Mouse (Mus musculus) frontal cortex, postnatal 14 days (tissue): ENCODE data around the gene Myadm.
"Not testable (repeated sequence)": the region's sequence is repeated elsewhere in the genome, so short reads cannot be mapped to it uniquely, and the experiment has no call there.

Source experiments
- DNase-seq, 2 experiments: peaks; one replicate each; pipeline ENCODE4 v3.0.0; 2022; ENCODE audit warnings: low spot score in 2 of 2

The Myadm gene

DNA sequence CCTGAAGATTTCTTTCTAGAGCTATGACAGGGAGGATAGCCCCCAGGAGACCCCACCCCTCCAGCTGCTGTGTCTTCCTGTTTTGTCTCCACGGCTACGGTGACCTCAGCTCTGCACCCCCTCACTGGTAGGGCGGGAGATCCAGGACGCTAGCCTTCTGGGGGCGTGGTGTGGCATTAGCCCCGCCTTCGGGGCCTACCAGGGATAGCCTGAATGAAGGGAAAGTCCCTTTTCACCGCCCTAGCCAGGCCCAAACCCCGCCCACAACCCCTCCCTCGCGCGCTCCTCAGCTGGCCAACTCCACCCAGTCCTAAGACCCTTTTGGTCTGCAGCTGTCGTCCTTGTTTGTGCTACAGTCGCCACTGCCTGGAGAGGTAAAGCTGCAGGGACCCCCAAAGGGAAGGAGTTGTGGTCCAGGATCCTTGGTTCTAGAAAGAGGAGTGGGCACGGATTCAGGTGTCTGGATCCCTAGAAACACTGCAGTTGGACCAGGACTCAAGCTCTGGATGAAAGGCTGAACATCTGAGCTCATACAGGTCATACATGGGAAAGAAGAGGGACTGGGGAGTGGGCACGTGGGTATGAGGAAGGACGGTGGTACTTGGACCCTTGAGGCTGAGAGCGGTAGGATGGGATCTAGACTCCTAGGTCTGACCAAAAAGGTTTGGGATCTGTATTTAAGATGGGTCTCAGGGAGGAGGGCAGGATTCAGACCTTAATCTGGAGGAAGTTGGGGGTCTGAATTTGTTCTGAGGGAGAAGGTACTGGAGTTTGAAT, 1.6 kb downstream of the Myadm start:
- peak; percentile 84 to 88 for DNase-seq

DNA sequence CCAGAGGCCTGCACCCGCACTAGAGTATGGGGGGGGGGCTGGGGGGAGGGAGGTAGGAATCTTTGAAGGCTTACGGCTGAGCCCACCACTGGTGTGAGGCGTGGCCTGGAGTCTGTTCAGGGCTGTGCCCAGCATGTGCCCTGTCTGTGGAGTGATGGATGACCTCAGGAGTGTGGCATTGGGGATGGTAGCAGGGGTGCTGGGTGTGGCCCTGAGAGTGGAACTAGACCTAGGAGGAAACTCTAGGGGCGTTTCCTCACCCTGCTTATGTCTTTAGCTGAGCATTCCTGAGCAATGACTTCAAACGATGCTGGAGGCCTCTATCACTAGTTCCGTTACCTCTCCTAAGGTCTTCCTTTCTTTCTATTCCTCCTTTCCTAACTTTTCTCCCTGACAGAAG, 2.3 kb downstream of the Myadm start:
- DNase-seq = no peak

- no peak for DNase-seq
These were observed 2.9 kb downstream of the Myadm start for GRCm38 (mm10) chr7:3291764-3292163.

GRCm38 (mm10) chr7:3292271-3292670, 3.4 kb downstream of the Myadm start:
- not testable (repeated sequence) for DNase-seq

- DNase-seq = peak in 1 of 2 experiments; percentile 52
These were observed 3.9 kb downstream of the Myadm start for GRCm38 (mm10) chr7:3292791-3293190.

DNA sequence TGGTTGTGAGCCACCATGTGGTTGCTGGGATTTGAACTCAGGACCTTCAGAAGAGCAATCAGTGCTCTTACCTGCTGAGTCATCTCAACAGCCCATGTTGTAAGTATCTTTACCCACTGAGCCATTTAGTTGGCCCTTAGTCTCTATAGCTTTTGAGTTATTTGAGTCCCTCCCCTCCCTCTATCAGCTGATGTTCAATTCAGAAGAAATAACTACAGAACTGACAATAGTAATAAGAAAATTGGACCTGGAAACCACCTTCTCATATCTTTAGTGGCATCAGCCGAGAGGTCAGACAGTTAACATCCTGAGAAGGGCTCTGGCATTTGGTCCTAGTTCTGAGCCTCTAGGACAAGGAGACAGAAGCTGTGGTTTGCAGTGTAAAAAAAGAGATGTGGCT, 5.9 kb downstream of the Myadm start:
- DNase-seq = no peak

DNA sequence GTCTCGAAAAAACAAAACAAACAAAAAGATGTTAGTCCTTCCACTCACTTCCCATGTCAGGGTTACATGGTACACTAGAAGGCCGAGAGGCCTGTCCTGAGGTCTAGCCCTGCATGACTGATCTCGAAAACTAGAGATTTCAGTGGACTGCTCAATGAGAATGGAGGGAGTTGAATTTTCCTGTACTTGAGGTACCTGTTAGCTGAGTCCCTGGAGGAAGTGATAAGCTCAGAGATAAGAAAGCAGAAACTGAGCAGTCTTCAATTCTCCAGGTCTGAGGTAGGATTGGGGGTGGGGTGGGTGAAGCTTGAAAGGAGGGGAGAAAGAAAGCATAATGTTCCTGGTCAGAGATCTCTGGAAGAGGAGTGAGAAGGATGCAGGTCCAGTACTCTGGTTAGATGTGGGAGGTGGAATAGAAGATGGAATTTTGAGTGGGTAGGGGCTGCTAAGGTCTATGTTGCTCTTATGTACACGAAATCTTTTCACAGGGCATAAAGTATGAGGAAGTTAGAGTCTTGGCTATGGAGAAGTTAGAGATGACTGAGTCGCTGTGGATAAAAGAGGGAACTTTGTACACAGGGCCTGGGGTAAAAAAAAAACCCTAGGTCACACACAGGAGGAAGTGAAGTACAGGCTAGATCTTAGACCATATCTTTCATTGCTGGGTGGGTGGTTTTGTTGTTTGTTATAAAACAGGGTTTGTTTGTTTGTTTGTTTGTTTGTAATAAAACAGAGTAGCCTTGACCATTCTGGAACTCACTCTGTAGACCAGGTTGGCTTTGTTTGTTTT, 6.6 kb downstream of the Myadm start:
- no peak for DNase-seq

GRCm38 (mm10) chr7:3296711-3297110, 7.8 kb downstream of the Myadm start:
- no peak for DNase-seq

- DNase-seq = no peak
These were observed 11.2 kb downstream of the Myadm start for GRCm38 (mm10) chr7:3299941-3300617.

GRCm38 (mm10) chr7:3300891-3301627, 12.2 kb downstream of the Myadm start:
- no peak for DNase-seq

GRCm38 (mm10) chr7:3301628-3302555, 13.0 kb downstream of the Myadm start:
- DNase-seq = peak; percentile 51

- DNase-seq = no peak
These were observed 13.8 kb downstream of the Myadm start for GRCm38 (mm10) chr7:3302556-3303275.

DNA sequence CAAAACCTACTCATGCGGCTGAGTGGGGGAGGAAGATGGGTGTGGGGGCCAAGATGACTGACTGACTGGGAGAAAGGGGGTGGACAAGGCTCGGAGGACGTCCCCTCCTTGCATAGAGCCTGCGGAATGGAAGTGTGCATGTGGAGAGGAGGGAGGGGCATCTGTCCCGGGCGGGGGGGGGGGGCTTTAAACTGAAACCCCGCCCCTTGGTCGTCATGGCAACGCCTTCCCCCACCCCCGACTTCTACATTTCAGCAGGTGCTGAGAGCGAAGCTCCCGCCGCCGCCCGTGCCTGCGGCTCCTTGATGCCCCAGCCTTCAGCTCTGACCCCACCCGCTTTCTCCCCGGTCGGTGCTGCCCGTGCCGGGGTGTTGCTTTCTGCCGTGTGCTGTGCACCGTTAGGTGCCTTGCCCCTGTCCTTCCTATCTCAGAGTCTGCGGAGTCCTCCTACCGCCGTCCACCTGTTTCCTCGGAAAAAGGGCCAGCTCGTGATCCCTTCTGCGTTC, 14.4 kb downstream of the Myadm start:
- peak; percentile 40 to 55 for DNase-seq

GRCm38 (mm10) chr7:3303789-3304188, 14.9 kb downstream of the Myadm start:
- DNase-seq = no peak

DNA sequence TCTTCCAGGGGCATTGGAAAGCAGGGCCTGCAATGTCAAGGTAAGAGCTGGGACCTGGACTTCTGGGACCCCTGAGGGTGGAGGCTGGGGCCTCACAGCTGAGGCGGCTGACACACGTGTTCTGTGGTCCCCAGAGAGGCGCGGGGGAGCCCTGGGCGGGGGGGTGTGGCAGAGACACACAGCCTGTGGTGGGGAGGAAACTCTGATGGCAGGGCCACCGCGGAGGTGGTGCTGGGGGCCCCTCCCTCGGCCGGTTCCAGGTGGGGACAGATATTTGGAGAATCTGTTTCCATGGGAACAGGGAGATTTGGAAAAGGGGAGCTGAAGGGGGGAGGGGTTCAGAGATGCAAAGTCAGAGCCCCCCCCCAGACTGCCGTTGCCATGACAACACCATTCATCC, 15.4 kb downstream of the Myadm start:
- DNase-seq = peak; percentile 49 to 56

DNA sequence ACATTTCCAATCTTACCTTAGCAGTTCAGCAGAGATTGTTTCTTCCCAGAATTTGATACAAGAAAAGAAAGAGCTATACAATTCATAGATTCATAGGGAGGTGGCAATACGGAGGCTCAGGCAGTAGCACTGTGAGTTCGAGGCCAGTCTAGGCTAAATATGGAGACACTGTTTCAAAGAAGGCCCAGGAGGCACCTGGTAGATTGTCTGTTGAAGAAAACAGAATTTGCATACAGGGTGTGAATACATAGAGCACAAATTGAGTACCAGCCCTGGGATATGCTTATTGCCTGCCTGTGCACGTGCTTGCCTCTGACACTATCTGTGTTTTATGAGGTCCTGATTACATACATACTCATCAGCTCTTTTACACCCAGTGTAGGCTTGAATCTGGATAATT, 17.5 kb downstream of the Myadm start:
- no peak for DNase-seq

DNA sequence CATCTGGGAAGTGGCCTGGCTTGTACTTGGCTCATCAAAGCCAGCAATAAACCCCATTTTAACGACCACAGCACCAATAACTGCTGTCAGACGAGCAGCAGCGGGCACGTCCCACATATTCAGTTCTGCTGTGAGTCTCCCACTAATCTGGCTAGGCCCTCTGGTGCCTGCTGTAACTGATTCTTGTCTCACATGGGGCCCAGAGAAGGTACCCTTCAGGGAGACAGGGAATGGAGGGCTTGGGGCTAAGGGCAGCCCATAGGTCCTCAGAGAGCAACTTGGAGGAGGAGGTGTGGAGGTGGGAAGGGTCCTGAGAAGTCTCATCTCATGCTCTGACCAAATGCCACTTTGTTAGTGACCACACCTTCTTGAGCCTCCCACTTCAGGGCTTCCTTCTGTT, 19.8 kb downstream of the Myadm start:
- DNase-seq = no peak

- DNase-seq = no peak
These were observed 21.4 kb downstream of the Myadm start for GRCm38 (mm10) chr7:3310233-3310632.

DNA sequence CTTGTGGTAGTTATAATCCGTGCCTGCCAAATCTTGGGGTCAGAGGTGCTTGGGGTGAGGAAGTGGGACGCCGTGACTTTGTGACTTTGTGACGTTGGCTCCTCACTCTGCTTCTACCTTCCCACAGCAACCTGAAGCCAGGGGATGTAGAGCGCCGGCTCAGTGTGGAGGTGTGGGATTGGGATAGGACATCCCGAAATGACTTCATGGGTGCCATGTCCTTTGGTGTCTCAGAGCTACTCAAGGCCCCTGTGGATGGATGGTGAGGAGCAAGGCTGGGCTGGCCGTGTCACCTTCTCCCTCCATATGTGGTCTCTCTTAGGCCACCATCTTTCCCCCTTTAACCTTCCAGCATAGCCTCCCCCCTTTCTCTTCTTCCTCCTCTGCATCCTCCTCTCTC, 24.7 kb downstream of the Myadm start:
- no peak for DNase-seq

DNA sequence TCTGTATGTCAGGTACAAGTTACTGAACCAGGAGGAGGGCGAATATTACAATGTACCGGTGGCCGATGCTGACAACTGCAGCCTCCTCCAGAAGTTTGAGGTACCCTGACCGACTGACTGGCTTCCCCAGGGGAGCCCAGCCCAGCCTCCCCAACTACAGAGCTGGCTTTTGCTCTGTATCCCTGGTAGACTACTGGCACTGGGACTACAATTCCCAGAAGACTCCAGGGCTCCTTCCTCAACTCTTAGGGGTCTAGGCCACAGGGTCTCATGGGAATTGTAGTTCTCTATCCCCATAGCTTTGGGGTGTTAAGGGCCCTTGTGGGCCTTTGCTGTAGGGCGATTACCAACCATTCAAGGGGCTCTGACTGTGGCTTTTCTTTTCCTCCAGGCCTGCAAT, 25.2 kb downstream of the Myadm start:
- no peak for DNase-seq
